Mouse (Mus musculus) lung, postnatal 36 days (tissue): Measurements from ENCODE around the gene Ucn3.

ENCODE experiments used
- DNase-seq: peaks from one replicate; pipeline ENCODE4 v3.0.0; 2022; ENCODE audit warnings: mixed read lengths

The Ucn3 gene

DNA sequence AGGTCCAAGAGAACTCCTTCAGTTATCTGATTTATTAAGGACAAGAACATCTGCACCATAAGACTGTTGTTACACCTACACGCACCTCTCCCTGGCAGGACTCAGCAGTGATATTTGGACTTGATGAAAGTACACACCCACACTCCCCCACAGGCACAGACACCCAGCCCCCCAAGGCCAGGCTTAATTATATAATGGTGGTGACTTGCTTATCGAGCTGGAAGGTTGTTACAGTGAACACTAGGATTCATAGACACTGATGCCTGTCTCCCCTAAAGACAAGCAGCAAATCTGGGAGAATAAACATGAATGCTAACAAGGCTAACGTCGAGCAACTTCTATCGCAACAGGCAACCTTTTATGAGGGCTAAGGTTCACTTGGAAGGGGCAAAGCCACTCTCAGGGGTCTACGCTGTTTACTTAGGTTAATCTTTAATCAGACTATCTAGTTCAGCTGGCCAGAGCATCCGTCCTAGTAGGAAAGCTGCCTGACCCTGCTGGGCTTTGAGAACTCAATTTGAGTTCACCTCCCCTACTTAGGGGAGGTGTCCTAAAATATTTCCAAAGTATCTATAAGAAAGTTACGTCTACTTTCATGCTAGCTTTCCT is 53.6 kb downstream of the Ucn3 start:
- DNase-seq, result no peak
